Mouse (Mus musculus): ENCODE measurements around the gene Btbd9. TPM values are rescaled to one million over a fixed set of nuclear protein-coding genes. Genes with fewer than 3 reads are reported as not detected.
A peak's percentile ranks its signal among the peaks of the same experiment; 100 is the strongest.

The Btbd9 gene
- polyA plus RNA-seq, 1 experiment from 2014 or later = 79.2 TPM

DNA sequence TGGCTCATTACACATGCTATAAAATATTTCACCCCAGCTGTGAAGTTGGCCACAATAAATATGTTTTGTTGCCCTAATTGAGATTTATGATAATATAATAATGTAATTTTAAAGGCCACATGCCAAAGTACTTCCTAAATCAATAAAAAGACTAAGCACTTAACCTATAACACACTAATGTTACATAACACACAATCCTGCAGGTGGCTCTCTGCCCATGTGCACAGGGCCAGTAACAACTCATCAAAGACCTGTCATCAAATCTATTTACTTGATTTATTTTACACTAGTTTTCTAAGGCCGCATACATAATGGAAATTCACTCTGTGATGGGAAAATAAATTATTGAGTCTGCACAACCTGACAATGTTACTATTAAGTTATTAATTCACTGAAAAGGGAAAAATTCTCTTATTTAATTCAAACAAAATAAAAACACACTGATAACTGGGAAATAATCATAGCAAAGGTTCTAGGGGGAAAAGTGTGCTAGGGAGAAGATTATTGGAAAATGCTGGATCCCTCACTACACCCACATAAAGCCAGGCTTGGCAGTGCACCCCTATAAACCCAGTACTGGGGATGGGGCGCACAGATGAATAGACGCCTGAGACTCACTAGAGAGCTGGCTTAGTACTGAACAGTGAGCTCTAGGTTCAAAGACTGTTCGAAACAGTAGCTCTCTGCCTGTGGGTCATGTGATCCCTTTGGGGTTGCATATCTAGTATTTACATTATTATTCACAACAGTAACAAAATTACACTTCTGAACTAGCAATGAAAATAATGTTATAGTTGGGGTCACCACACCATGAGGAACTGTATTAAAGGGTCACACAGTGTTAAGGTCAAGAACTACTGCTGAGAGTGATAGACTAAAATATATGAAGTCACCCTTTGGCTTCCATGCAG is 23.0 kb downstream of the Btbd9 start:
- H3K9me3 ChIP-seq = no peaks in the 10 kb centered on the region
- no peak overlapping the region for H3K4me2 ChIP-seq
- WGBS = 90% methylated on average over 4 of the region's 4 CpGs
- H3K9ac ChIP-seq = no peak overlapping the region
- no peak overlapping the region for H3K4me3 ChIP-seq
- peaks cover 11% of the 10 kb centered on the region for H3K4me1 ChIP-seq
- no peaks in the 10 kb centered on the region for H3K27me3 ChIP-seq
- no peak overlapping the region for H3K27ac ChIP-seq
- no peak for ATAC-seq (ENCODE audit: insufficient number of reproducible peaks, insufficient read depth, low FRiP score, low TSS enrichment, low read depth)
- no peaks in the 10 kb centered on the region for H3K36me3 ChIP-seq

DNA sequence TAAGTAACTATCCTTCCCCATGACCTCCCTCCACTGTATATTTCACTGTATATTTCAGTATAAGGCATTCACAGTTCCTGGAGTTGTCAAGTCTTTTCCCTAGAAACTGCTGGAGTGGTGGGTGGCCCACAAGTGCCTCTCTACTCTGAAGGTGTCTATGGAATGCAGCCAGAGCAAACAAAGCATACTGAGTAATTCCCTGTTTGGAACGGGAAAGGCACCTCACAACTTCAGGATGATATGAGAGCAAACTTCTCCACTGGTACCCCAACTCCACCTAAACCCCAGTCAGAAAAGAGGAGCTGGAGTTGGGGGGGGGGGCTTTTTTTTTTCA is 25.5 kb downstream of the Btbd9 start:
- Histone ChIP-seq H3K9me3 (no peaks in the 10 kb centered on the region), H3K4me2 (no peak overlapping the region), H3K36me3 (no peaks in the 10 kb centered on the region), H3K27me3 (no peaks in the 10 kb centered on the region), H3K9ac (no peak overlapping the region), H3K4me3 (no peak overlapping the region), H3K4me1 (peaks cover 19% of the 10 kb centered on the region), H3K27ac (peak overlapping the region; percentile 57; the same call in 1 of the 2 replicates)
- no peak for ATAC-seq (ENCODE audit: insufficient number of reproducible peaks, insufficient read depth, low FRiP score, low TSS enrichment, low read depth)
- 26% methylated on average over 1 of the region's 1 CpGs for WGBS

DNA sequence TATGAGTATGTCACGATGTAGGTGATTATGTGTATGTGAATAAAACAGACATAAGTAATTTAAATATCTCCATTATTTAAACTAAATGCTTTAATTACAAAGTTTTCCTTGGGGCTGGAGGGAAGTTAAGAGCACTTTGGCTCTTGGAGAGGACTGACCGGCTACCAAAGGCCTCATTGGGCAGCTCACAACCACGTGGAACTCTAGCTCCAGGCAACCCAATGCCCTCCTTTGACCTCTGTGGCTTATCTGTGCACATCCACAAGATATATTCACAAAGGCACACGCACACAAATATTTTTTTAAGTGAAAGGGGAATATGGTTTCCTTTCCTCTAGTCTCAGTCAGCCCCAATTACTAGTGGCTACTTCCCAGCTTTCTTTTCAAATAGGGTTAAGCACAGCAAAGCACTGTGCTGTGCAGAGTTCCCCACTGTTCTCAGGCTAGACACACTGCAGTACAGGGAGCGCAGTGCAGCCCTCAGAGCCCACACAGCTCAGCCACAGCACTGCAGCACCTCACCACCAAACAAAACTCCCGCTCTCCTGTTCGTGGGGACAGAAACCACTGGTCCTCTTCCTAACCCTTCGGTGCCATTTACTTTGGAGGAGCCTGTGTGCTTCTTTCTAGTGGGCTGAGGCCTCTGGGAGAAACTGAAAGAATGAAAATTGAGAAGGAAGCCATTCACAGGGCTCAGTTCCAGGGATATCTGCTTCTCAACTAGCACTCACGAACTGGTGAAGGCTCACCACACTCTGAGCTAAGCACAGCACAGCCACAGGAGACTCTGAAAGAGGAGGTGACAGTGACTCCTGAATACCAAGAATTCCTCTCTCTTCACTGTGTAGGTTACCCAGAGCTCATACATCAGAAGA is 26.2 kb downstream of the Btbd9 start:
- Histone ChIP-seq H3K4me2 (no peak overlapping the region), H3K27ac (peak overlapping the region; percentile 57), H3K4me1 (peaks cover 19% of the 10 kb centered on the region), H3K9ac (peak overlapping the region; percentile 36; the same call in 1 of the 2 replicates), H3K9me3 (no peaks in the 10 kb centered on the region), H3K36me3 (no peaks in the 10 kb centered on the region), H3K4me3 (no peak overlapping the region), H3K27me3 (no peaks in the 10 kb centered on the region)
- no peak for ATAC-seq (ENCODE audit: insufficient number of reproducible peaks, insufficient read depth, low FRiP score, low TSS enrichment, low read depth)
- WGBS = 40% methylated on average over 9 of the region's 9 CpGs

DNA sequence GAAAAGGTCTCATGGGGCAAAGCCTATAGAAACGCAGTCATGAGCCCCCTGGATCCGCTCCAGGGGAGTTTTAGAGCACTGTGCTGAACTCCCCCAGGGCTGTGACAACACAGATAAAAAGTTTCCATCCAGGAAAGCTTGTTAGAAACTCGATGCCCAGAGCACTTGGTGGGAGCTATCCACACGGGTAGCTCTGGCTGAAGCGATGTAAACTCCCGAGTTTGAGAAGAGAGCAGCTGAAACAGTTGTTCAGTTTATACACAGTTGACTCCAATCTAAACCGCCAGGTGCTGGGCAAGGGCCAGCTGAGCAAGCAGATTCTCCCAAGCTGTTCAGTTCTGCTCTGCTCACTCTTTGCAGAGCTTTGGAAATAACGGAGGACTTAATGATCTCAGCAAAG is 37.2 kb downstream of the Btbd9 start:
- Histone ChIP-seq H3K27me3 (no peaks in the 10 kb centered on the region), H3K4me1 (peaks cover 7% of the 10 kb centered on the region), H3K9me3 (no peaks in the 10 kb centered on the region), H3K9ac (no peak overlapping the region), H3K27ac (peak overlapping the region; percentile 49; the same call in 1 of the 2 replicates), H3K4me3 (no peak overlapping the region), H3K4me2 (no peak overlapping the region), H3K36me3 (no peaks in the 10 kb centered on the region)
- WGBS = 33% methylated on average over 8 of the region's 8 CpGs
- ATAC-seq (ENCODE audit: insufficient number of reproducible peaks, insufficient read depth, low FRiP score, low TSS enrichment, low read depth) = no peak

DNA sequence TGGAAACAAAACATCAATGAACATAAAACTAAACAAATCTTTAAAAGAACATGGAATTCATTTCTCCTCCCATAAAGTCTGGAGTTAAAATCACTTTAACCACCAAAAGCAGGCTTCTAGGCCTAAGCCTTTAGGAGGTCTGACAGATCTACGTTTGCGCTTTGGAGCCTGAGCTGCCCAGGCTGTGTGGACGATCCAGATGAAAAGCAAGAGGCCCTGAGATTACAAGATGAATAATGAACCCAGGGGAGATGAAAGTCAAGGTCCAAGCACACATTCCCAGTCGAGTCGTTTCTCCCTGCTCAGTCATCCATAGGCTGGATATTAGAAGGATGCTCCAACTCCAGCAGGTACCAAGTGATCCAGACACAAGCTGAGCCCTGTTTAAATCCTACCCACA is 39.6 kb downstream of the Btbd9 start:
- ATAC-seq (ENCODE audit: insufficient number of reproducible peaks, insufficient read depth, low FRiP score, low TSS enrichment, low read depth) = no peak
- no peaks in the 10 kb centered on the region for H3K9me3 ChIP-seq
- peaks cover 7% of the 10 kb centered on the region for H3K4me1 ChIP-seq
- 85% methylated on average over 5 of the region's 5 CpGs for WGBS
- no peaks in the 10 kb centered on the region for H3K27me3 ChIP-seq
- H3K27ac ChIP-seq = no peak overlapping the region
- no peak overlapping the region for H3K9ac ChIP-seq
- H3K36me3 ChIP-seq = no peaks in the 10 kb centered on the region
- H3K4me3 ChIP-seq = no peak overlapping the region
- H3K4me2 ChIP-seq = no peak overlapping the region

DNA sequence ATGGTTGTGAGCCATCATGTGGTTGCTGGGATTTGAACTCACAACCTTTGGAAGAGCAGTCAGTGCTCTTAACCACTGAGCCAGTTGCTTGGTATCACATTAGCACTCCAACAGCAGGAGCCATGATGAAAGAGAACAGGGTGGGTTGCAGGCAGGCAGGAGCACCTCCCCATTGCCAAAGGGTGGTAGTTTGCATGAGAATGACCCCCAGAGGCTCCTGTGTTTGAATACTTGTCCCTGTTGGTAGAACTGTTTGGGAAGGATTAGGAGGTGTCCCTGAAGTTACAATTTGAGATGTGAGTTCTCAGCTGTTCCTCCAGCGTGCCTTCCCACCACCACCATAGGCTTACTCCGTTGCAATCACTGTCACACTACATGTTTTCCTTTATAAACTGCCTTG is 43.2 kb downstream of the Btbd9 start:
- WGBS = 95% methylated on average over 2 of the region's 2 CpGs
- Histone ChIP-seq H3K9me3 (no peaks in the 10 kb centered on the region), H3K9ac (no peak overlapping the region), H3K27me3 (no peaks in the 10 kb centered on the region), H3K36me3 (no peaks in the 10 kb centered on the region), H3K27ac (no peak overlapping the region), H3K4me3 (no peak overlapping the region), H3K4me1 (no peaks in the 10 kb centered on the region), H3K4me2 (no peak overlapping the region)
- ATAC-seq (ENCODE audit: insufficient number of reproducible peaks, insufficient read depth, low FRiP score, low TSS enrichment, low read depth) = no peak

DNA sequence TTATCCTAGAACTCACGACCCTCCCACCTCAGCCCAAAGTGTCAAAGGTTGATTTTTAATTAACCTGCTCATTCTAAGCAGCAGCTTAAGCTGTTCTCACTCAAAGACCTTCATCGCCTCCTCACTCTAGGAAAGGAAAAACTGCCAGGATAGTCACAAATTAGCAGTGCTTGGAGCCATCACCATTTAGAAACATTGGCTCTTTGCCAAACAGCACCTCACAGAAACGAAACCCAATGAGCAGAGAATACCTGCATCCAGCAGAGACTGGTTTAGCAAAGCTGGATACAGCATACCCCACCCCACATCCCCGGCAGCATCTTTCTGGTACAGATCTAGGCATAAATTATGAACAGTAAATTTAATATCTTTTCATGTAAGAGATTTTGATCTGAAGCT is 45.7 kb downstream of the Btbd9 start:
- Histone ChIP-seq H3K9ac (no peak overlapping the region), H3K36me3 (peaks cover 7% of the 10 kb centered on the region; the same call in 1 of the 2 replicates), H3K27ac (no peak overlapping the region), H3K9me3 (no peaks in the 10 kb centered on the region), H3K4me1 (peaks cover 5% of the 10 kb centered on the region), H3K4me3 (no peak overlapping the region), H3K4me2 (no peak overlapping the region), H3K27me3 (no peaks in the 10 kb centered on the region)
- 66% methylated on average over 4 of the region's 4 CpGs for WGBS
- no peak for ATAC-seq (ENCODE audit: insufficient number of reproducible peaks, insufficient read depth, low FRiP score, low TSS enrichment, low read depth)

DNA sequence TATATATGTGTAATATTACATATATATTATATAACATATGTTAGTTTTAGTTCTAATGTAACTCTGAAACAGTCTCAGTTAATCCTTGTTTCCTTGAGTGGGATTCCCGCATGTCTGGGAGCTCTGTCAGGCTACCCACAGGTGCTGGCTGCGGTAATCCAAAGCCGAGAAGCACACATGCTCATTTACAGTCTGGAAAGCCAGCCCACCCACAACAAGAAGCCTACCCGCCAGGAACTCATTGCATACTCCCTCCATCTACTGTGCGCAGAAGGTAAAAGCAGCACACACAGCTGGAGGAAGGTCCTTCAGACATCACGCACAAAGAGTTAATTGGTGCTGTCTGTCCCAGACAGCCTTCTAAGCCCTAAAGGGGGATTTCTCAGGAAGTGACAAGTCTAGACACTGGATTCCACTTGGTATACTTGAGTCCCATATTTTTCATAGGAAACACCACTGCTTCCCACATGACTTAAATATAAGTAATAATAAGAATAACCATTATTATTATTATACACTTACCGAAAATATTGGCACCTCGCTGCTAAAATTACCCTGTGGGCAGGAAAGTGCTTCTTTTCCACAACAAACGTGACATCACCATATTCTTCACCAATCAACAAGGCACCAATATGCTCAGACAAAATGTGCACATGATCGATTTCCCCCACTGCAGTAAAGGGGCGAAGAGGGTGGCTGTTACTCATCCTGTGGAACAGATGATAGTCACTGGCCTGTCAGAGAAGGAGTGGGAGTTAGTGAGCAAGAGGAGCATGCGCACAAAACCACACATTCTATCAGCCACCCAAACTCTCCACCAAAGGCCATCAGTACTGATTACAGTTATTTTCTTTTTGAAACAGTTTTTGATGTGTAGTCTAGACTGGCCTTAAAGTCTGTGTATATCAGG is 46.4 kb downstream of the Btbd9 start:
- 61% methylated on average over 12 of the region's 12 CpGs for WGBS
- Histone ChIP-seq H3K36me3 (peaks cover 7% of the 10 kb centered on the region; the same call in 1 of the 2 replicates), H3K27me3 (no peaks in the 10 kb centered on the region), H3K4me1 (peaks cover 7% of the 10 kb centered on the region), H3K9ac (no peak overlapping the region), H3K27ac (no peak overlapping the region), H3K9me3 (no peaks in the 10 kb centered on the region), H3K4me2 (no peak overlapping the region), H3K4me3 (no peak overlapping the region)
- no peak for ATAC-seq (ENCODE audit: insufficient number of reproducible peaks, insufficient read depth, low FRiP score, low TSS enrichment, low read depth)

DNA sequence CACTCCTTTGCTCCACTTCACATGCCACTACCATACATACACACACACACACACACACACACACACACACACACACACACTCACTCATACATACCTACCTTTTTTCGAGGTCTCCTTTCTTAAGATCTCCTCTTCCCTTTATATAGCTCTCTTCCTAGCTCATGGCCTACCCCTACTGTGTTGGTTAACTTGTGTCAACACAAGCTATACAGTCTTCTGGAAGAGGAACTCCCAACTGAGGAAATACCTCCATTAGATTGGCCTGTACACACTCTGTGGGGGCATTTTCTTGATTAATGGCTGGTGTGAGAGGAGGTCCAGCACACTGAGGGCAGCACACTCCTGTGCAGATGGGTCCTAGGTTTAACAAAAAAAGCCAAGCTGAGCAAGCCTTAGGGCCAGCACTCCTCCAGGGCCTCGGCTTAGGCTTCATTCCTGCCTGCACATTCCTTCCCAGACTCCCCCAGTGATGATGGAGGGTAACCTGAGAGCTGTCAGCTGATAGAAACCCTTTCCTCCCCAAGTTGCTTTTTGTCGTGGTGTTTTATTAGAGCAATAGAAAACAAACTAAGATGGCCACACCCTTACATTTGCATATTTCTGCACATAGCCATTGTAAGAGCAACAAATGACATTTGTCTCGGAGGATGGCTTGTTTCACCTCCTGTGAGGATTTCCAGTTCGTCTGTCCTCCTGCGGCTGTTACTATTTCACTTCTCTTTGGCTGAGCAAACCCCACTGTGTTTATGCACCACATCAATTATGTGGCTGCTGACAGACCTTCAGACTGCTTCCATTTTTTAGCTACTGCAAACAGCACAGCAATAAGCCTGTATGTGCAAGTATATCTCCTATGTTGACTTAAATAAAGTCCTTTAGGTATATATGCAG is 50.6 kb downstream of the Btbd9 start:
- no peak overlapping the region for H3K9ac ChIP-seq
- H3K36me3 ChIP-seq = peaks cover 17% of the 10 kb centered on the region
- H3K27me3 ChIP-seq = no peaks in the 10 kb centered on the region
- 48% methylated on average over 6 of the region's 6 CpGs for WGBS
- no peak overlapping the region for H3K4me3 ChIP-seq
- no peak for ATAC-seq (ENCODE audit: insufficient number of reproducible peaks, insufficient read depth, low FRiP score, low TSS enrichment, low read depth)
- H3K27ac ChIP-seq = no peak overlapping the region
- H3K9me3 ChIP-seq = no peaks in the 10 kb centered on the region
- H3K4me1 ChIP-seq = peaks cover 7% of the 10 kb centered on the region
- H3K4me2 ChIP-seq = no peak overlapping the region

DNA sequence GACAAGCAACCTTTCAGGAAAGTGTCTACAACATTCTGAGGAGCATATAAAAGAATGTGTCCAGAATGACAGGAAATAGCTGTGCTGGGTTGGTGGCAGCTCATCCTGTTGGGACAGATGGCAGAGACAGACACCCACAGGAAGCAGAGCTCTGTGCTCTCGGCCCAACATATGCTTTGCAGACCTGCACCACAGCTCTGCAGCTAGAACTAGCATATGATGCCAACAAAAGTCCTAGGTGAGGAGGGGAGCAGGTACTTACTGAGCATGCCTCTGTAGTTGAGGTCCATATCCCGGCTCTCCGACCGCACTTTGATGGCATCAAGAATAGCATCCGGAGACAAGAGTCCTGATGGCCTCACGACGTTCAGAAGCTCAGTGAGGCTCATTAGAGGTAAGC is 51.8 kb downstream of the Btbd9 start:
- H3K36me3 ChIP-seq = peaks cover 17% of the 10 kb centered on the region
- no peak for ATAC-seq (ENCODE audit: insufficient number of reproducible peaks, insufficient read depth, low FRiP score, low TSS enrichment, low read depth)
- no peak overlapping the region for H3K9ac ChIP-seq
- no peaks in the 10 kb centered on the region for H3K9me3 ChIP-seq
- H3K4me1 ChIP-seq = peaks cover 7% of the 10 kb centered on the region
- H3K27ac ChIP-seq = no peak overlapping the region
- H3K4me2 ChIP-seq = no peak overlapping the region
- no peak overlapping the region for H3K4me3 ChIP-seq
- WGBS = 88% methylated on average over 7 of the region's 7 CpGs
- H3K27me3 ChIP-seq = no peaks in the 10 kb centered on the region

Measured in embryonic facial prominence, embryonic 13.5 days (tissue).